Mouse (Mus musculus) forebrain, embryonic 16.5 days (tissue): ENCODE data around the gene Tjp2. TPM values are rescaled to one million over a fixed set of nuclear protein-coding genes. Genes with fewer than 3 reads are reported as not detected.

Source experiments
- ATAC-seq: fragments of 200-750 bp; cut with Nextera tagmentation; 2 replicates; pipeline ENCODE4 v1.8.0; 2017; ENCODE audit warnings: mild to moderate bottlenecking, moderate library complexity
- H3K27ac ChIP-seq: fragments of 300-500 bp; sonication (generic); 2 replicates; pipeline ENCODE4 v1.5.1; 2014; ENCODE audit warnings: low read length, control low read depth
- H3K27me3 ChIP-seq: fragments of 300-500 bp; sonication (generic); replicated peaks from 2 replicates; pipeline ENCODE4 v1.6.1; 2014; ENCODE audit warnings: low read length; ENCODE audit not compliant: control insufficient read depth, insufficient read depth
- H3K36me3 ChIP-seq: fragments of 300-500 bp; sonication (generic); 2 replicates; pipeline ENCODE4 v1.6.1; 2014; ENCODE audit not compliant: control insufficient read depth, insufficient read depth
- H3K4me1 ChIP-seq: fragments of 300-500 bp; sonication (generic); replicated peaks from 2 replicates; pipeline ENCODE4 v1.6.1; 2014; ENCODE audit warnings: low read length; ENCODE audit not compliant: control insufficient read depth, insufficient read depth
- H3K4me2 ChIP-seq: fragments of 300-500 bp; sonication (generic); 2 replicates; pipeline ENCODE4 v1.6.1; 2014; ENCODE audit warnings: mild to moderate bottlenecking, low read length, control low read depth
- H3K4me3 ChIP-seq: fragments of 300-500 bp; sonication (generic); replicated peaks from 2 replicates; pipeline ENCODE4 v1.5.1; 2014; ENCODE audit warnings: mild to moderate bottlenecking, low read length, control low read depth
- H3K9ac ChIP-seq: fragments of 300-500 bp; sonication (generic); replicated peaks from 2 replicates; pipeline ENCODE4 v1.6.1; 2014; ENCODE audit warnings: low read depth, low read length, control low read depth
- H3K9me3 ChIP-seq: fragments of 300-500 bp; sonication (generic); 2 replicates; pipeline ENCODE4 v1.6.1; 2016; ENCODE audit warnings: low read length; ENCODE audit not compliant: control insufficient read depth
- WGBS: fragments of 180-500 bp; shearing (Covaris S2); extraction: QIAGEN DNeasy Blood & Tissue Kit; methylation state at CpG from one replicate; pipeline ENCODE4 v1.1.7; 2014; 5-methylcytosine and 5-hydroxymethylcytosine counted together
- polyA plus RNA-seq: library from polyadenylated mRNA; unstranded; fragments of >200 nt; fragmentation: Nextera tagmentation; extraction: Ambion mirVana; gene quantifications from 2 replicates; pipeline ENCODE4 v1.2.1, GENCODE M21; 2015

Tjp2 gene
- polyA plus RNA-seq: 11.3 and 15.0 TPM in 2 replicates

GRCm38 (mm10) chr19:24224500-24225304, at the start of gene Tjp2:
TSS of gene Tjp2 (minus strand) at chr19:24225030.
- WGBS: under 1% methylated on average over 55 of the region's 59 CpGs
- H3K4me2 ChIP-seq: peak within 1 kb of the TSS; percentile 90

DNA sequence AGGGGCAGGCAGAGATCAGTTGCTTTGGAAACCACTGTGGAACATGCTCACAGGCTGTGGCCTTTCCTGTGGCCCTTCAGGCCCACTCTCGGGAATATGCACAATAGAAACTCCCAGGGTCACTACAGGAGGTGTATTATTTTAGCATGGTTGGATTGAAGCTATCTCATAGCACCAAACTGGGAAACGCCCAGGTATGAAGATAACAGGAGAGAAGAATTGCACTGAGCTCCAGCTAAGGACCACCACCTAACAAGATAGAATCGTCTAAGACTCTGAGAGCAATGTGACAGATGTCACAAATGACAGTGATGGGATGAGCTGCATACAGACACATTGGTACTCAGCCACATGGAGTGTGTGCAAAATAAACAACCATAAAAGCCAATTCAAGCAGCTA, 49.5 kb upstream of the Tjp2 start:
- no peak for ATAC-seq
- no peaks in the 10 kb centered on the region for H3K9me3 ChIP-seq
- H3K4me2 ChIP-seq: no peak overlapping the region
- no peak overlapping the region for H3K9ac ChIP-seq
- no peaks in the 10 kb centered on the region for H3K36me3 ChIP-seq
- 55% methylated on average over 3 of the region's 3 CpGs for WGBS
- H3K27me3 ChIP-seq: no peaks in the 10 kb centered on the region
- no peak overlapping the region for H3K27ac ChIP-seq
- no peak overlapping the region for H3K4me3 ChIP-seq
- H3K4me1 ChIP-seq: peaks cover 11% of the 10 kb centered on the region

More at GRCm38 (mm10) chr19:24224500-24225304, at the start of gene Tjp2:
- ATAC-seq: peak; percentile 64
- H3K27me3 ChIP-seq: peaks cover 17% of the 10 kb centered on the region
- H3K9ac ChIP-seq: peak within 1 kb of the TSS; percentile 57
- peak within 1 kb of the TSS; percentile 54 for H3K4me3 ChIP-seq
- no peaks in the 10 kb centered on the region for H3K9me3 ChIP-seq
- H3K27ac ChIP-seq: no peak within 1 kb of the TSS
- H3K36me3 ChIP-seq: no peaks in the 10 kb centered on the region
- peaks cover 19% of the 10 kb centered on the region for H3K4me1 ChIP-seq

- WGBS: 42% methylated on average over 16 of the region's 16 CpGs
- peak overlapping the region; percentile 38 for H3K4me2 ChIP-seq
- H3K4me3 ChIP-seq: no peak overlapping the region
- peaks cover 29% of the 10 kb centered on the region for H3K4me1 ChIP-seq
- H3K9ac ChIP-seq: no peak overlapping the region
- H3K27me3 ChIP-seq: no peaks in the 10 kb centered on the region
- no peak overlapping the region for H3K27ac ChIP-seq
- H3K9me3 ChIP-seq: no peaks in the 10 kb centered on the region
- peak; percentile 80 for ATAC-seq
- H3K36me3 ChIP-seq: no peaks in the 10 kb centered on the region
These were observed 47.1 kb upstream of the Tjp2 start for GRCm38 (mm10) chr19:24271746-24272426.

GRCm38 (mm10) chr19:24271326-24271725, 46.5 kb upstream of the Tjp2 start:
- no peaks in the 10 kb centered on the region for H3K36me3 ChIP-seq
- no peak overlapping the region for H3K9ac ChIP-seq
- H3K9me3 ChIP-seq: no peaks in the 10 kb centered on the region
- no peak overlapping the region for H3K4me3 ChIP-seq
- H3K27me3 ChIP-seq: no peaks in the 10 kb centered on the region
- H3K4me2 ChIP-seq: peak overlapping the region; percentile 38
- peak; percentile 50 for ATAC-seq
- peaks cover 29% of the 10 kb centered on the region for H3K4me1 ChIP-seq
- WGBS: 38% methylated on average over 7 of the region's 7 CpGs
- no peak overlapping the region for H3K27ac ChIP-seq

GRCm38 (mm10) chr19:24268531-24268930, 43.7 kb upstream of the Tjp2 start:
- Histone ChIP-seq H3K9me3 (no peaks in the 10 kb centered on the region), H3K9ac (peak overlapping the region; percentile 12; the same call in 1 of the 2 replicates), H3K4me1 (peaks cover 29% of the 10 kb centered on the region), H3K36me3 (no peaks in the 10 kb centered on the region; the same call in 1 of the 2 replicates), H3K27ac (peak overlapping the region; percentile 74), H3K4me2 (peak overlapping the region; percentile 28), H3K4me3 (no peak overlapping the region), H3K27me3 (no peaks in the 10 kb centered on the region)
- WGBS: 11% methylated on average over 4 of the region's 4 CpGs
- peak; percentile 78 for ATAC-seq

GRCm38 (mm10) chr19:24266046-24266830, 41.4 kb upstream of the Tjp2 start:
- ATAC-seq: no peak
- 92% methylated on average over 7 of the region's 7 CpGs for WGBS
- Histone ChIP-seq H3K4me2 (no peak overlapping the region), H3K4me3 (no peak overlapping the region), H3K9me3 (no peaks in the 10 kb centered on the region), H3K36me3 (no peaks in the 10 kb centered on the region; the same call in 1 of the 2 replicates), H3K4me1 (peaks cover 24% of the 10 kb centered on the region), H3K9ac (no peak overlapping the region), H3K27me3 (no peaks in the 10 kb centered on the region), H3K27ac (no peak overlapping the region)

GRCm38 (mm10) chr19:24264991-24265390, 40.2 kb upstream of the Tjp2 start:
- Histone ChIP-seq H3K36me3 (no peaks in the 10 kb centered on the region; the same call in 1 of the 2 replicates), H3K27ac (no peak overlapping the region), H3K9ac (no peak overlapping the region), H3K27me3 (no peaks in the 10 kb centered on the region), H3K4me2 (no peak overlapping the region), H3K4me3 (no peak overlapping the region), H3K4me1 (peaks cover 24% of the 10 kb centered on the region), H3K9me3 (no peaks in the 10 kb centered on the region)
- peak; percentile 62 for ATAC-seq
- WGBS: 42% methylated on average over 7 of the region's 7 CpGs

- no peak overlapping the region for H3K4me3 ChIP-seq
These were observed 37.9 kb upstream of the Tjp2 start for GRCm38 (mm10) chr19:24262736-24263135.

More at GRCm38 (mm10) chr19:24262736-24263135, 37.9 kb upstream of the Tjp2 start:
- Histone ChIP-seq H3K9ac (no peak overlapping the region), H3K4me1 (peaks cover 7% of the 10 kb centered on the region), H3K27me3 (no peaks in the 10 kb centered on the region), H3K27ac (no peak overlapping the region), H3K4me2 (no peak overlapping the region), H3K9me3 (no peaks in the 10 kb centered on the region), H3K36me3 (no peaks in the 10 kb centered on the region; the same call in 1 of the 2 replicates)
- WGBS: 95% methylated on average over 14 of the region's 14 CpGs
- no peak for ATAC-seq
